Mouse (Mus musculus): ENCODE data around the gene Mtus2. TPM values are rescaled to one million over a fixed set of nuclear protein-coding genes. Genes with fewer than 3 reads are reported as not detected.
"Not testable (repeated sequence)": the region's sequence is repeated elsewhere in the genome, so short reads cannot be mapped to it uniquely, and the experiment has no call there.

Gene Mtus2
- polyA plus RNA-seq, 1 experiment from 2014 or later = 15.0 TPM

GRCm38 (mm10) chr5:148152600-148153402 is 195.7 kb downstream of the Mtus2 start:
- 63% methylated on average over 13 of the region's 13 CpGs for WGBS
- DNase-seq (ENCODE audit: low spot score) = peak; percentile 30

DNA sequence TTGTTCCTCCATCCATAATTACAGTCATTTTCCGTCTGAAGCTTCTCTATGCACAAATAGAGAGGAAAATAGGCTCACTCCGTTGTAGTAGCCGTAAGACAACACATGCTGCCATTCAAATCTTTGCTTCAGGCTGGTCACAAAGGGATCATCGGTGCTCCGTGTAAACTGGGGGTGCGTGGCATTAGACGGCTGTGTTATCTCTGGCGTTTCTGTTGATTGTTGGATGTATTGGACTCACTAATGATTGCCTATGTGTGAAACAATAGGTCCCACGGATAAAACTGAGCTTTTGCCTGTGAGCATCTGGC is 196.2 kb downstream of the Mtus2 start:
- peaks cover 24% of the 10 kb centered on the region for H3K4me1 ChIP-seq (replicated peaks)
- H3K27ac ChIP-seq = peak overlapping the region; percentile 70
- 0 out of 2 replicates have a peak, but pooled peaks cover 3% of the 10 kb centered on the region for H3K36me3 ChIP-seq
- H3K9me3 ChIP-seq = peaks cover 10% of the 10 kb centered on the region
- H3K4me3 ChIP-seq = no peak overlapping the region
- no peaks in the 10 kb centered on the region for H3K27me3 ChIP-seq (ENCODE audit: insufficient read depth, poor library complexity, severe bottlenecking)
- 67% methylated on average over 9 of the region's 9 CpGs for WGBS
- DNase-seq (ENCODE audit: low spot score) = no peak

More at GRCm38 (mm10) chr5:148152600-148153402, 195.7 kb downstream of the Mtus2 start:
- Histone ChIP-seq H3K9me3 (peaks cover 13% of the 10 kb centered on the region), H3K27ac (peak overlapping the region; percentile 70), H3K4me1 (replicated peaks) (peaks cover 24% of the 10 kb centered on the region), H3K36me3 (0 out of 2 replicates have a peak, but pooled peaks cover 3% of the 10 kb centered on the region), H3K27me3 (ENCODE audit: insufficient read depth, poor library complexity, severe bottlenecking) (no peaks in the 10 kb centered on the region), H3K4me3 (no peak overlapping the region)

- WGBS = 83% methylated on average over 3 of the region's 3 CpGs
- no peaks in the 10 kb centered on the region for H3K36me3 ChIP-seq
- H3K27ac ChIP-seq = no peak overlapping the region
These were observed 197.6 kb downstream of the Mtus2 start for GRCm38 (mm10) chr5:148154727-148155126.

DNA sequence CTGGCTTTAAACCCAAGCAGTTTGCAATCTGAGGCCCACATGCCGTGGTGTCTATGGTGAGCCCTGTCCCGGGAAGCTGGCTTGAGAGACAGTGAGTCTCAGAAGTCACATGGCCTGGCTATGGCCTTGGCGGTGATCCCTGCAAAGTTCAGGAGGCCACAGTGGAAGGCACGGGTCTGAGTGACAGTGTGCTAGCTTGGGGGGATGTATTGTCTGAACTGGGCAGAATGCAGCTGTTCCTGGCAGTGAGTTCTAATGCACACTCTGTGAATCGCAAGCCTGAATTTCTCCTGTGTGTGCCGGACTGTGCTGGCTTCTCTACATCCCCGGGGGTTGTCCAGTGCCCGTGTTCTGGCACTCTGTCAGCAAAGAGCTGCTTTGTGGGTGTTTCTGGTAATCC is 202.2 kb downstream of the Mtus2 start:
- Histone ChIP-seq H3K9me3 (no peaks in the 10 kb centered on the region), H3K27me3 (ENCODE audit: insufficient read depth, poor library complexity, severe bottlenecking) (no peaks in the 10 kb centered on the region), H3K4me3 (no peak overlapping the region), H3K36me3 (no peaks in the 10 kb centered on the region), H3K27ac (0 out of 2 replicates have a peak overlapping the region, but pooled peaks have one; percentile 1), H3K4me1 (replicated peaks) (peaks cover 12% of the 10 kb centered on the region)
- no peak for DNase-seq (ENCODE audit: low spot score)
- 61% methylated on average over 8 of the region's 8 CpGs for WGBS

More at GRCm38 (mm10) chr5:148154727-148155126, 197.6 kb downstream of the Mtus2 start:
- Histone ChIP-seq H3K4me1 (replicated peaks) (peaks cover 34% of the 10 kb centered on the region), H3K4me3 (no peak overlapping the region), H3K27me3 (ENCODE audit: insufficient read depth, poor library complexity, severe bottlenecking) (no peaks in the 10 kb centered on the region), H3K9me3 (peaks cover 5% of the 10 kb centered on the region; the same call in 1 of the 2 replicates)
- no peak for DNase-seq (ENCODE audit: low spot score)

DNA sequence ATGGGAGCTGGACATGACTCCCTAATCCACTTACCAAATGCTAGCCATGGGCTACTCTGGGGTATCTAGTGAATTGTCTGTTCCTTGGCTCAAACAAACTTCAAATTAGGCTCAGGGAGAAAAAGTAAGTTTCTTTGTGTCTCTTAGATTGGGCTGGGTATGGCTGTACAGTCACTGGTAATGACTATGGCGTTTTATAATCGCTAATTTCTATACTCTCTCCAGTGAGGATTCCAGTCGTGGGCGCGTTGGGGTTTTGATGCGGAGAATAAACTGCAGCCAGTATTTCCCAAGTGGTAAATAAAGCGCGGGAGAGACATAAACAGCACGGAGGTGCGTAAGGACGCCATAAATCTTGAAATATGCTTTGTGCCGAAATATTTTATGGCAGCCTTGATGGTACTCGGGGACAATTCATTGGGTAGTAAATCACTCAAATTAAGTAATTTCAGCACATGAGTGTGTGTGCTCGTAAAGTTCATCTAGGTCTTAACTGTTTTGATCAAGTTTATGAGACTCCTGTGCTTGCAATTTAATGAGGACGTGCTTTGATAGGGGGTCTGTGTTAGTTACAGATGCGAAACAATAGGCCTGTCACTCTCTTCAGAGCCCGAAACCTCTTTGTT is 203.5 kb downstream of the Mtus2 start:
- Histone ChIP-seq H3K27ac (no peak overlapping the region), H3K36me3 (no peaks in the 10 kb centered on the region), H3K9me3 (no peaks in the 10 kb centered on the region), H3K4me1 (replicated peaks) (peaks cover 12% of the 10 kb centered on the region), H3K4me3 (no peak overlapping the region), H3K27me3 (ENCODE audit: insufficient read depth, poor library complexity, severe bottlenecking) (no peaks in the 10 kb centered on the region)
- 91% methylated on average over 17 of the region's 17 CpGs for WGBS
- no peak for DNase-seq (ENCODE audit: low spot score)

DNA sequence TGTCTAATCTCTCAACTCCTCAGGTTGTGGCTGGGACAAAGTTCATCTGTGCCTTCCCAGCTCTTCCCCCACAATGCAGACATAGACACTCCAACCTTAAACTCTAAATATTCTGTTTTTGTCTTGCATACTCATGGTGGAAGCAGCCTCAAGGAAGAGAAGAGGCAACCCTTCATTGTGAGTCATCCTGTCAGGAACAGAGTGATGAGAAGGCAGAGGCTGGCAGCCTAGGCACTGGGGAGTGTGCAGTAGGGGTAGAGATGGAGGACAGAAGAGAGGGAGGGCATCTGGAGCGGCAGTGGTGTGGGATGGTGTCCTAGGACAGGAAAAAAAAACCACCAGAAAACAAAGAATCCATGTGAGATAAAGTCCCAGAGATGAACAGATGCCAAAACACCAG is 208.0 kb downstream of the Mtus2 start:
- WGBS = 78% methylated on average over 1 of the region's 1 CpGs
- H3K27ac ChIP-seq = no peak overlapping the region
- no peaks in the 10 kb centered on the region for H3K36me3 ChIP-seq
- DNase-seq (ENCODE audit: low spot score) = no peak
- H3K9me3 ChIP-seq = no peaks in the 10 kb centered on the region
- no peaks in the 10 kb centered on the region for H3K4me1 ChIP-seq (replicated peaks)
- H3K27me3 ChIP-seq (ENCODE audit: insufficient read depth, poor library complexity, severe bottlenecking) = no peaks in the 10 kb centered on the region
- H3K4me3 ChIP-seq = no peak overlapping the region

GRCm38 (mm10) chr5:148175091-148175490 is 218.0 kb downstream of the Mtus2 start:
- no peak overlapping the region for H3K27ac ChIP-seq
- peaks cover 21% of the 10 kb centered on the region; the same call in 1 of the 2 replicates for H3K9me3 ChIP-seq
- DNase-seq (ENCODE audit: low spot score) = no peak
- H3K27me3 ChIP-seq (ENCODE audit: insufficient read depth, poor library complexity, severe bottlenecking) = no peaks in the 10 kb centered on the region
- H3K4me1 ChIP-seq (replicated peaks) = peaks cover 23% of the 10 kb centered on the region
- H3K36me3 ChIP-seq = no peaks in the 10 kb centered on the region
- WGBS = 13% methylated on average over 4 of the region's 4 CpGs
- no peak overlapping the region for H3K4me3 ChIP-seq

GRCm38 (mm10) chr5:148175742-148176426 is 218.8 kb downstream of the Mtus2 start:
- H3K9me3 ChIP-seq = peaks cover 21% of the 10 kb centered on the region; the same call in 1 of the 2 replicates
- no peaks in the 10 kb centered on the region for H3K27me3 ChIP-seq (ENCODE audit: insufficient read depth, poor library complexity, severe bottlenecking)
- WGBS = 43% methylated on average over 4 of the region's 4 CpGs
- H3K27ac ChIP-seq = peak overlapping the region; percentile 67; the same call in 1 of the 2 replicates
- H3K4me3 ChIP-seq = no peak overlapping the region
- no peak for DNase-seq (ENCODE audit: low spot score)
- peaks cover 31% of the 10 kb centered on the region for H3K4me1 ChIP-seq (replicated peaks)
- H3K36me3 ChIP-seq = no peaks in the 10 kb centered on the region

DNA sequence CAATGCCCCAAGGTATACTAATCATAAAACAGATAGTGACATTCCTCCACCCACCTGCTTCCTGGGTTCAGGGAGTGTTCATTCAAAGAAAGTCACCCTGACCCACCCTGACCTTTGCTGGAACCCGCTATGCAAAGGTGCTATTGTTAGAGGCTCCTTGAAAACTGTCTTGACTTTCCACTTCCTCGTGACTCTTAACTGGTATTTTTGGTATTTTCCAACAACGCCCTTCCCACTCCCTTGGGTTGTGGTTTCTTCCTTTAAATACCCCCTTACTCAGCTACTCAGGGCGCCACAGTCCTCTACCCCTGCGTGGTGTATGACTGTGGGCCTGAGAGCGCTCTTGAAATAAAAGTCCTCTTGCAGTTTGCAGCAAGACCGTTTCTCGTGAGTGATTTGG is 219.4 kb downstream of the Mtus2 start:
- 88% methylated on average over 8 of the region's 8 CpGs for WGBS
- Histone ChIP-seq H3K9me3 (peaks cover 21% of the 10 kb centered on the region; the same call in 1 of the 2 replicates), H3K4me1 (replicated peaks) (peaks cover 38% of the 10 kb centered on the region)
- not testable (repeated sequence) for H3K27ac ChIP-seq; H3K36me3 ChIP-seq; H3K4me3 ChIP-seq; DNase-seq (ENCODE audit: low spot score); H3K27me3 ChIP-seq (ENCODE audit: insufficient read depth, poor library complexity, severe bottlenecking)

- peaks cover 24% of the 10 kb centered on the region; the same call in 1 of the 2 replicates for H3K9me3 ChIP-seq
- H3K27me3 ChIP-seq (ENCODE audit: insufficient read depth, poor library complexity, severe bottlenecking) = no peaks in the 10 kb centered on the region
- no peaks in the 10 kb centered on the region for H3K36me3 ChIP-seq
- H3K4me1 ChIP-seq (replicated peaks) = peaks cover 39% of the 10 kb centered on the region
- no peak overlapping the region for H3K27ac ChIP-seq
- 76% methylated on average over 7 of the region's 7 CpGs for WGBS
- DNase-seq (ENCODE audit: low spot score) = no peak
- H3K4me3 ChIP-seq = no peak overlapping the region
These were observed 222.1 kb downstream of the Mtus2 start for GRCm38 (mm10) chr5:148179231-148179630.

- WGBS = 31% methylated on average over 13 of the region's 13 CpGs
- H3K9me3 ChIP-seq = peaks cover 32% of the 10 kb centered on the region
- no peaks in the 10 kb centered on the region for H3K36me3 ChIP-seq
- no peak overlapping the region for H3K4me3 ChIP-seq
- peak; percentile 40 for DNase-seq (ENCODE audit: low spot score)
- no peaks in the 10 kb centered on the region for H3K27me3 ChIP-seq (ENCODE audit: insufficient read depth, poor library complexity, severe bottlenecking)
- 0 out of 2 replicates have a peak overlapping the region, but pooled peaks have one; percentile 29 for H3K27ac ChIP-seq
- H3K4me1 ChIP-seq (replicated peaks) = peaks cover 23% of the 10 kb centered on the region
These were observed 223.6 kb downstream of the Mtus2 start for GRCm38 (mm10) chr5:148180590-148181307.

DNA sequence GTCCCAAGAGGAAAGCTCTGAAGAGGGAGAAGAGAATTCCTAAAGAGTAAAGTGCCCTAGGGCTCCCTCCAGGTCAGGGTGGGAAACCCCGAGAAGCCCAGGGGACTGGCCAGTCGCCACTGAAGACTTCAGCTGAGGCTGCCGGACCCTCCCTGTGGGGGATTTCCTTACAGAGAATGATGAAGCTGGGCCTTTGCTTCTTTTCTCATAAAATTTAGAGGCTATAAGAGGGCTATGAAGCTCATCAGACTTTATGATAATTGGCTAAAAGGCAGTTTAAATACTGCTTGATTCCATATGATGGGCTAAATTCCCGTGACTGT is 224.1 kb downstream of the Mtus2 start:
- H3K27ac ChIP-seq = 0 out of 2 replicates have a peak overlapping the region, but pooled peaks have one; percentile 29
- 42% methylated on average over 4 of the region's 4 CpGs for WGBS
- DNase-seq (ENCODE audit: low spot score) = no peak

More for the DNA sequence above, 224.1 kb downstream of the Mtus2 start:
- H3K27me3 ChIP-seq (ENCODE audit: insufficient read depth, poor library complexity, severe bottlenecking) = no peaks in the 10 kb centered on the region
- no peaks in the 10 kb centered on the region for H3K36me3 ChIP-seq
- peaks cover 36% of the 10 kb centered on the region for H3K9me3 ChIP-seq
- no peak overlapping the region for H3K4me3 ChIP-seq
- H3K4me1 ChIP-seq (replicated peaks) = peaks cover 18% of the 10 kb centered on the region
